Mouse (Mus musculus) liver, adult 2 months (tissue): ENCODE measurements around the gene Fam43b. TPM values are rescaled to one million over a fixed set of nuclear protein-coding genes. Genes with fewer than 3 reads are reported as not detected.

Experiments used
- DNase-seq: peaks from one replicate; pipeline ENCODE4 v3.0.0-alpha.2; 2011; ENCODE audit warnings: low read depth, low spot score; ENCODE audit errors: extremely low read depth
- H3K27ac ChIP-seq: fragments of 200-500 bp; replicated peaks from 2 replicates; pipeline ENCODE4 v1.5.1; 2012; ENCODE audit warnings: low read depth, mild to moderate bottlenecking, control low read depth, inconsistent platforms, low read length; ENCODE audit not compliant: insufficient read depth
- H3K27me3 ChIP-seq: fragments of 200-500 bp; 2 replicates; pipeline ENCODE4 v1.6.1; 2012; ENCODE audit warnings: mild to moderate bottlenecking, moderate library complexity, low read length, inconsistent platforms; ENCODE audit not compliant: control insufficient read depth, insufficient read depth
- H3K36me3 ChIP-seq: fragments of 200-500 bp; 2 replicates; pipeline ENCODE4 v1.6.1; 2012; ENCODE audit warnings: low read length, inconsistent platforms; ENCODE audit not compliant: control insufficient read depth, insufficient read depth
- H3K4me1 ChIP-seq: fragments of 200-500 bp; 2 replicates; pipeline ENCODE4 v1.6.1; 2011; ENCODE audit warnings: low read length; ENCODE audit not compliant: control insufficient read depth, insufficient read depth
- H3K4me3 ChIP-seq: fragments of 200-500 bp; 2 replicates; pipeline ENCODE4 v1.5.1; 2011; ENCODE audit warnings: low read depth, mild to moderate bottlenecking, control low read depth, low read length, moderate library complexity; ENCODE audit not compliant: insufficient read depth
- H3K79me2 ChIP-seq: fragments of 200-500 bp; 2 replicates; pipeline ENCODE4 v1.6.1; 2012; ENCODE audit warnings: inconsistent platforms, mild to moderate bottlenecking, low read length, moderate library complexity; ENCODE audit not compliant: control insufficient read depth, insufficient read depth
- H3K9ac ChIP-seq: fragments of 200-500 bp; 2 replicates; pipeline ENCODE4 v1.6.1; 2012; ENCODE audit warnings: low read depth, mild to moderate bottlenecking, control low read depth, inconsistent platforms, low read length
- CTCF ChIP-seq: fragments of 200-500 bp; IDR thresholded peaks from 2 replicates; pipeline ENCODE4 v1.5.1; 2011; ENCODE audit warnings: low read depth, low read length, control low read depth
- POLR2A ChIP-seq: fragments of 200-500 bp; IDR thresholded peaks from 2 replicates; pipeline ENCODE4 v1.6.1; 2011; ENCODE audit warnings: low read length, control low read depth; ENCODE audit not compliant: insufficient read depth; ENCODE audit errors: extremely low read depth
- WGBS: fragments of 180-500 bp; shearing (Covaris S2); methylation state at CpG from one replicate; pipeline ENCODE4 v1.1.7; 2018; 5-methylcytosine and 5-hydroxymethylcytosine counted together
- polyA plus RNA-seq: library from polyadenylated mRNA; depleted of rRNA; stranded (reverse); fragments of >200 nt; gene quantifications from 2 replicates; pipeline ENCODE4 v1.2.3, GENCODE M21; 2012
- total RNA-seq: library from RNA; depleted of rRNA; stranded (reverse); fragments of >200 nt; gene quantifications from 2 replicates; pipeline ENCODE4 v1.2.3, GENCODE M21; 2014

Fam43b gene
- total and polyA plus RNA-seq, 2 experiments, result not detected

GRCm38 (mm10) chr4:138416414-138416813, 20.1 kb upstream of the Fam43b start:
- DNase-seq, result no peak
- H3K9ac ChIP-seq, result no peak overlapping the region
- H3K36me3 ChIP-seq, result no peaks in the 10 kb centered on the region
- 81% methylated on average over 5 of the region's 5 CpGs for WGBS
- no peaks in the 10 kb centered on the region for H3K79me2 ChIP-seq
- H3K27ac ChIP-seq, result no peak overlapping the region
- no peak overlapping the region for H3K4me3 ChIP-seq
- no peaks in the 10 kb centered on the region for H3K27me3 ChIP-seq
- no peak for TF ChIP-seq CTCF
- TF ChIP-seq POLR2A, result no peak
- H3K4me1 ChIP-seq, result no peaks in the 10 kb centered on the region

GRCm38 (mm10) chr4:138415991-138416390, 19.7 kb upstream of the Fam43b start:
- H3K4me1 ChIP-seq, result no peaks in the 10 kb centered on the region
- H3K36me3 ChIP-seq, result no peaks in the 10 kb centered on the region
- H3K9ac ChIP-seq, result no peak overlapping the region
- no peaks in the 10 kb centered on the region for H3K27me3 ChIP-seq
- no peak for TF ChIP-seq POLR2A
- TF ChIP-seq CTCF, result no peak
- DNase-seq, result no peak
- H3K79me2 ChIP-seq, result no peaks in the 10 kb centered on the region
- no peak overlapping the region for H3K27ac ChIP-seq
- H3K4me3 ChIP-seq, result no peak overlapping the region
- WGBS, result 71% methylated on average over 3 of the region's 3 CpGs

GRCm38 (mm10) chr4:138414725-138415124, 18.4 kb upstream of the Fam43b start:
- no peak for DNase-seq
- TF ChIP-seq CTCF (no peak), POLR2A (no peak)
- Histone ChIP-seq H3K9ac (no peak overlapping the region), H3K79me2 (no peaks in the 10 kb centered on the region), H3K27ac (no peak overlapping the region), H3K4me3 (no peak overlapping the region), H3K4me1 (no peaks in the 10 kb centered on the region), H3K36me3 (no peaks in the 10 kb centered on the region), H3K27me3 (no peaks in the 10 kb centered on the region)
- 44% methylated on average over 6 of the region's 6 CpGs for WGBS

- H3K9ac ChIP-seq, result no peak overlapping the region
- no peak for TF ChIP-seq CTCF
- TF ChIP-seq POLR2A, result no peak
- WGBS, result 45% methylated on average over 7 of the region's 7 CpGs
- no peaks in the 10 kb centered on the region for H3K27me3 ChIP-seq
- H3K4me1 ChIP-seq, result no peaks in the 10 kb centered on the region
- H3K4me3 ChIP-seq, result no peak overlapping the region
- H3K36me3 ChIP-seq, result no peaks in the 10 kb centered on the region
- H3K27ac ChIP-seq, result no peak overlapping the region
- no peak for DNase-seq
- H3K79me2 ChIP-seq, result no peaks in the 10 kb centered on the region
Observed at GRCm38 (mm10) chr4:138411504-138412121, 15.3 kb upstream of the Fam43b start.

GRCm38 (mm10) chr4:138411011-138411410, 14.7 kb upstream of the Fam43b start:
- H3K79me2 ChIP-seq, result no peaks in the 10 kb centered on the region
- WGBS, result 12% methylated on average over 5 of the region's 5 CpGs
- H3K4me3 ChIP-seq, result no peak overlapping the region
- no peak for TF ChIP-seq CTCF
- no peak for TF ChIP-seq POLR2A
- no peaks in the 10 kb centered on the region for H3K36me3 ChIP-seq
- H3K4me1 ChIP-seq, result no peaks in the 10 kb centered on the region
- no peak for DNase-seq
- no peak overlapping the region for H3K27ac ChIP-seq
- no peak overlapping the region for H3K9ac ChIP-seq
- no peaks in the 10 kb centered on the region for H3K27me3 ChIP-seq

GRCm38 (mm10) chr4:138407479-138408194, 11.3 kb upstream of the Fam43b start:
- H3K4me3 ChIP-seq, result no peak overlapping the region
- H3K4me1 ChIP-seq, result no peaks in the 10 kb centered on the region
- H3K36me3 ChIP-seq, result no peaks in the 10 kb centered on the region
- WGBS, result 69% methylated on average over 12 of the region's 13 CpGs
- H3K27ac ChIP-seq, result no peak overlapping the region
- TF ChIP-seq POLR2A, result no peak
- no peak for TF ChIP-seq CTCF
- H3K27me3 ChIP-seq, result no peaks in the 10 kb centered on the region
- H3K9ac ChIP-seq, result no peak overlapping the region
- DNase-seq, result no peak
- H3K79me2 ChIP-seq, result no peaks in the 10 kb centered on the region
